Mouse (Mus musculus) ES-E14 (cell line): Measurements from ENCODE around the gene Cfap77.

Experiments
- HCFC1 ChIP-seq: IDR thresholded peaks from 2 replicates; pipeline ENCODE4 v1.6.1; 2012; ENCODE audit warnings: low read length, inconsistent platforms, borderline replicate concordance; ENCODE audit not compliant: insufficient read depth
- MAFK ChIP-seq: IDR thresholded peaks from 2 replicates; pipeline ENCODE4 v1.6.1; 2014; ENCODE audit warnings: mild to moderate bottlenecking, low read depth, low read length, inconsistent platforms; ENCODE audit not compliant: insufficient read depth
- ZC3H11A ChIP-seq: IDR thresholded peaks from 2 replicates; pipeline ENCODE4 v1.6.1; 2012; ENCODE audit warnings: low read depth, mild to moderate bottlenecking, inconsistent platforms, low read length, borderline replicate concordance

DNA sequence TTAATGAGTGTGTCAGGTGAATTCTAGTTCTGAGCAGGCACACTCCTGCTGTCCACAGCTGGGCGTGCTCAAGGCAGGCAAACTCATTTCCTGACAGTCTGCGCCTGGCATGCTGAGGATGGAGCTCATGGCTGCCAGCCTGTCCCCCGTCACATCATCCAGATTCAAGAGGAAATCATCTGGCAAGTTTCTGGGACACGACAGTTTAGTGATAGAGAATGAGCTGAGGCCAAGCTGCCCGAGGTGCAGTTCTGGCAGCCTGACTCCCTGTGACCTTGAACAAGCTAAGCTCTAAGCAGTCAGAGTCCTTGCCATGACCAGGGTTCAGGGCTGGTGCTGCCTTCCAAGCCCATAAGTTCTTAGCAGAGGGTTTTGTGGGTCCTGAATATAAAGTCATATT, 56.6 kb downstream of the Cfap77 start:
- TF ChIP-seq MAFK (no peak), HCFC1 (no peak), ZC3H11A (no peak)
